8 mouse cellular contexts compared by ENCODE assay signal in the genomic region with DNA sequence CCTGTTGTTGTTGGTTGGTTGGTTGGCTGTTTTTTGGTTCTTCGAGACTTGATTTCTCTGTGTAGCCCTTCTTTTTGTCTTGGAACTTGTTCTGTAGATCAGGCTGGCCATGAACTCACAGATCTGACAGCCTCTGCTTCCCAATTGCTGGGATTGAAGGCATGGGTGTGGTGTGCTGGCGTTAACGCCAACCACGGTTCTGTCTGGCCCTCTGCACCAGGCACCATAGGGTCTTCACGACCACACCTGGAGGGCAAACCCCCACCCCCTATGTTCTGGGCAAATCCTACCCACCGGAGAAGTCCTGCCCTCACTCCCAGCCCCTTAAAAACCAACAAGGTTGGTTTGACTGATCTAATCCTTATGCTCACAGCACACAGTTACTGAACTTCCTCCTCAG. TPM values are rescaled to one million over a fixed set of nuclear protein-coding genes. Genes with fewer than 3 reads are reported as not detected.
DNase-seq lines count a peak whose midpoint lies in the region; ATAC-seq lines count a peak whose summit lies in the region.

No protein-coding gene starts in this region.

- H3K4me2 ChIP-seq in hindbrain, embryonic 14.5 days (replicated peaks), result peak overlapping the region; percentile 90
- no peak overlapping the region; the same call in 1 of the 2 replicates for H3K4me2 ChIP-seq in midbrain, embryonic 11.5 days

- ATAC-seq in hindbrain, embryonic 14.5 days (ENCODE audit: low FRiP score), result peak; percentile 18; the same call in 1 of the 2 replicates
- ATAC-seq in midbrain, embryonic 11.5 days (ENCODE audit: low FRiP score), result peak; percentile 36

- WGBS in heart, embryonic 10.5 days, result 62% methylated on average over 6 of the region's 6 CpGs
- WGBS in hindbrain, embryonic 14.5 days, result 65% methylated on average over 6 of the region's 6 CpGs
- 73% methylated on average over 6 of the region's 6 CpGs for WGBS in midbrain, embryonic 11.5 days

- DNase-seq in heart, embryonic 10.5 days (ENCODE audit: low spot score), result no peak
- DNase-seq in heart, adult 18-20 months, result no peak
- DNase-seq in hindbrain, embryonic 14.5 days (ENCODE audit: low spot score), result no peak
- no peak for DNase-seq in midbrain, embryonic 11.5 days (ENCODE audit: low spot score, missing footprints)
- DNase-seq in c-Kit-positive CD71-positive TER-119-positive erythroid progenitor cells, embryonic 14.5 days (ENCODE audit: low spot score), result no peak
- DNase-seq in adrenal gland, postnatal 4 days (ENCODE audit: low spot score in 2 of 2), result no peak
- no peak for DNase-seq in right cerebral cortex, postnatal 14 days

- no peaks in the 10 kb centered on the region for H3K27me3 ChIP-seq in heart, embryonic 10.5 days (ENCODE audit: insufficient read depth, poor library complexity, severe bottlenecking)
- no peaks in the 10 kb centered on the region for H3K27me3 ChIP-seq in hindbrain, embryonic 14.5 days (ENCODE audit: control insufficient read depth, insufficient read depth, low read length)
- H3K27me3 ChIP-seq in midbrain, embryonic 11.5 days (ENCODE audit: control insufficient read depth, insufficient read depth, low read length), result no peaks in the 10 kb centered on the region

- H3K9ac ChIP-seq in hindbrain, embryonic 14.5 days, result no peak overlapping the region
- no peak overlapping the region for H3K9ac ChIP-seq in midbrain, embryonic 11.5 days (ENCODE audit: low read length)

- H3K27ac ChIP-seq in heart, embryonic 10.5 days, result peak overlapping the region; percentile 90; the same call in 1 of the 2 replicates
- no peak overlapping the region for H3K27ac ChIP-seq in brown adipose tissue, adult 24 weeks (replicated peaks; ENCODE audit: low read depth, low read length)
- no peak overlapping the region for H3K27ac ChIP-seq in hindbrain, embryonic 14.5 days
- no peak overlapping the region for H3K27ac ChIP-seq in midbrain, embryonic 11.5 days (ENCODE audit: low read depth, low read length)

- no peaks in the 10 kb centered on the region for H3K9me3 ChIP-seq in heart, embryonic 10.5 days
- H3K9me3 ChIP-seq in hindbrain, embryonic 14.5 days (ENCODE audit: control insufficient read depth, low read length), result no peaks in the 10 kb centered on the region
- no peaks in the 10 kb centered on the region for H3K9me3 ChIP-seq in midbrain, embryonic 11.5 days (ENCODE audit: control insufficient read depth, low read length)

- peak overlapping the region; percentile 71 for H3K4me3 ChIP-seq in heart, embryonic 10.5 days
- 0 out of 2 replicates have a peak overlapping the region, but pooled peaks have one; percentile 68 for H3K4me3 ChIP-seq in brown adipose tissue, adult 24 weeks (ENCODE audit: insufficient read depth, low read depth, low read length)
- H3K4me3 ChIP-seq in hindbrain, embryonic 14.5 days (replicated peaks; ENCODE audit: low read length), result 0 out of 2 replicates have a peak overlapping the region, but pooled peaks have one; percentile 36
- H3K4me3 ChIP-seq in midbrain, embryonic 11.5 days (ENCODE audit: low read depth, low read length), result no peak overlapping the region

- peaks cover 31% of the 10 kb centered on the region for H3K4me1 ChIP-seq in heart, embryonic 10.5 days
- no peaks in the 10 kb centered on the region for H3K4me1 ChIP-seq in brown adipose tissue, adult 24 weeks (ENCODE audit: control insufficient read depth, insufficient read depth, insufficient read length, low read length)
- H3K4me1 ChIP-seq in hindbrain, embryonic 14.5 days (replicated peaks; ENCODE audit: control insufficient read depth, insufficient read depth, low read length), result peaks cover 3% of the 10 kb centered on the region; the same call in 1 of the 2 replicates
- peaks cover 7% of the 10 kb centered on the region; the same call in 1 of the 2 replicates for H3K4me1 ChIP-seq in midbrain, embryonic 11.5 days (ENCODE audit: control insufficient read depth, insufficient read depth, low read length)

- H3K36me3 ChIP-seq in heart, embryonic 10.5 days, result peaks cover 33% of the 10 kb centered on the region
- H3K36me3 ChIP-seq in hindbrain, embryonic 14.5 days (replicated peaks; ENCODE audit: control insufficient read depth, insufficient read depth), result peaks cover 14% of the 10 kb centered on the region
- peaks cover 2% of the 10 kb centered on the region; the same call in 1 of the 2 replicates for H3K36me3 ChIP-seq in midbrain, embryonic 11.5 days (ENCODE audit: control insufficient read depth, insufficient read depth, low read length)

RNA-seq across cellular contexts. Expression of a gene that starts 0.5 kb away (rescaled TPM):
- polyA plus RNA-seq in heart, embryonic 10.5 days (2016; fragmentation: Nextera tagmentation; extraction: Ambion mirVana), result 13.8 and 17.7 TPM in 2 replicates
- 1 to 10 TPM; 7.8 to 9.3 TPM for total RNA-seq in heart, adult 18-20 months (2021)
- 1.3 and 4.2 TPM in 2 replicates for polyA plus RNA-seq in brown adipose tissue, adult 24 weeks (2012; ENCODE audit: insufficient read depth, insufficient read length, missing spikeins)
- polyA plus RNA-seq in hindbrain, embryonic 14.5 days (2014; fragmentation: Nextera tagmentation; extraction: Ambion mirVana), result 1.6 and 1.9 TPM in 2 replicates
- polyA plus RNA-seq in midbrain, embryonic 11.5 days (2014; fragmentation: Nextera tagmentation; extraction: Ambion mirVana), result 6.4 and 8.4 TPM in 2 replicates
- 10 to 100 TPM; 11.4 to 12.4 TPM for total RNA-seq in adrenal gland, postnatal 4 days (2021)

RNA-seq across cellular contexts. Expression of a gene that starts 16.5 kb away (rescaled TPM):
- 65.5 and 66.2 TPM in 2 replicates for polyA plus RNA-seq in heart, embryonic 10.5 days (2016; fragmentation: Nextera tagmentation; extraction: Ambion mirVana)
- 1 to 10 TPM; 2.8 to 3.9 TPM for total RNA-seq in heart, adult 18-20 months (2021)
- 3.8 and 5.7 TPM in 2 replicates for polyA plus RNA-seq in brown adipose tissue, adult 24 weeks (2012; ENCODE audit: insufficient read depth, insufficient read length, missing spikeins)
- 27.2 TPM in 2 replicates for polyA plus RNA-seq in hindbrain, embryonic 14.5 days (2014; fragmentation: Nextera tagmentation; extraction: Ambion mirVana)
- polyA plus RNA-seq in midbrain, embryonic 11.5 days (2014; fragmentation: Nextera tagmentation; extraction: Ambion mirVana), result 28.0 and 30.6 TPM in 2 replicates
- 10 to 100 TPM; 17.5 to 18.5 TPM for total RNA-seq in adrenal gland, postnatal 4 days (2021)

RNA-seq across cellular contexts. Expression of a gene that starts 19.8 kb away (rescaled TPM):
- polyA plus RNA-seq in heart, embryonic 10.5 days (2016; fragmentation: Nextera tagmentation; extraction: Ambion mirVana), result 341 and 570 TPM in 2 replicates
- 10 to 100 TPM; 94.9 to 98.5 TPM for total RNA-seq in heart, adult 18-20 months (2021)
- polyA plus RNA-seq in brown adipose tissue, adult 24 weeks (2012; ENCODE audit: insufficient read depth, insufficient read length, missing spikeins), result 131 and 139 TPM in 2 replicates
- polyA plus RNA-seq in hindbrain, embryonic 14.5 days (2014; fragmentation: Nextera tagmentation; extraction: Ambion mirVana), result 339 and 347 TPM in 2 replicates
- polyA plus RNA-seq in midbrain, embryonic 11.5 days (2014; fragmentation: Nextera tagmentation; extraction: Ambion mirVana), result 741 and 754 TPM in 2 replicates
- 100 to 1,000 TPM; 326 to 328 TPM for total RNA-seq in adrenal gland, postnatal 4 days (2021)

RNA-seq across cellular contexts. Expression of a gene that starts 28.3 kb away (rescaled TPM):
- polyA plus RNA-seq in heart, embryonic 10.5 days (2016; fragmentation: Nextera tagmentation; extraction: Ambion mirVana), result 17.7 and 22.3 TPM in 2 replicates
- 1 to 10 TPM; 6.3 to 6.8 TPM for total RNA-seq in heart, adult 18-20 months (2021)
- 6.2 and 6.6 TPM in 2 replicates for polyA plus RNA-seq in brown adipose tissue, adult 24 weeks (2012; ENCODE audit: insufficient read depth, insufficient read length, missing spikeins)
- 66.6 and 67.2 TPM in 2 replicates for polyA plus RNA-seq in hindbrain, embryonic 14.5 days (2014; fragmentation: Nextera tagmentation; extraction: Ambion mirVana)
- polyA plus RNA-seq in midbrain, embryonic 11.5 days (2014; fragmentation: Nextera tagmentation; extraction: Ambion mirVana), result 25.5 and 25.9 TPM in 2 replicates
- 10 to 100 TPM; 35.9 to 39.2 TPM for total RNA-seq in adrenal gland, postnatal 4 days (2021)

RNA-seq across cellular contexts. Expression of a gene that starts 47.4 kb away (rescaled TPM):
- 5.9 and 7.2 TPM in 2 replicates for polyA plus RNA-seq in heart, embryonic 10.5 days (2016; fragmentation: Nextera tagmentation; extraction: Ambion mirVana)
- total RNA-seq in heart, adult 18-20 months (2021), result 10 to 100 TPM; 21.8 to 23.5 TPM
- 19.2 and 23.8 TPM in 2 replicates for polyA plus RNA-seq in brown adipose tissue, adult 24 weeks (2012; ENCODE audit: insufficient read depth, insufficient read length, missing spikeins)
- 13.2 and 16.0 TPM in 2 replicates for polyA plus RNA-seq in hindbrain, embryonic 14.5 days (2014; fragmentation: Nextera tagmentation; extraction: Ambion mirVana)
- polyA plus RNA-seq in midbrain, embryonic 11.5 days (2014; fragmentation: Nextera tagmentation; extraction: Ambion mirVana), result 5.1 and 6.0 TPM in 2 replicates
- 10 to 100 TPM; 55.4 to 56.2 TPM for total RNA-seq in adrenal gland, postnatal 4 days (2021)
